Mouse (Mus musculus): ENCODE measurements around the gene Mospd3. TPM values are rescaled to one million over a fixed set of nuclear protein-coding genes. Genes with fewer than 3 reads are reported as not detected.
A peak's percentile ranks its signal among the peaks of the same experiment; 100 is the strongest.

Gene Mospd3
- polyA plus RNA-seq, 1 experiment from 2014 or later: 32.1 TPM

GRCm38 (mm10) chr5:137631591-137631990, 30.7 kb upstream of the Mospd3 start:
- Histone ChIP-seq H3K36me3 (ENCODE audit: insufficient read depth, low read length) (peaks cover 7% of the 10 kb centered on the region), H3K4me2 (replicated peaks; ENCODE audit: low read depth, low read length) (peak overlapping the region; percentile 70), H3K4me1 (ENCODE audit: insufficient read depth, low read depth, low read length) (peaks cover 36% of the 10 kb centered on the region), H3K27ac (ENCODE audit: low read length) (peak overlapping the region; percentile 98), H3K9ac (replicated peaks; ENCODE audit: low read depth) (peak overlapping the region; percentile 42; the same call in 1 of the 2 replicates), H3K4me3 (ENCODE audit: low read depth, low read length) (peak overlapping the region; percentile 89; the same call in 1 of the 2 replicates), H3K27me3 (replicated peaks; ENCODE audit: insufficient read depth, low read length) (no peaks in the 10 kb centered on the region), H3K9me3 (ENCODE audit: low read length) (no peaks in the 10 kb centered on the region)
- TF ChIP-seq CTCF (IDR thresholded peaks at IDR 0.05): no peak
- TF ChIP-seq EP300 (IDR thresholded peaks at IDR 0.05): no peak
- ATAC-seq (no peak), DNase-seq (ENCODE audit: low spot score) (no peak)
- 32% methylated on average over 4 of the region's 4 CpGs for WGBS

GRCm38 (mm10) chr5:137631171-137631570, 30.3 kb upstream of the Mospd3 start:
- DNase-seq (ENCODE audit: low spot score) (peak; percentile 64), ATAC-seq (no peak)
- Histone ChIP-seq H3K9me3 (ENCODE audit: low read length) (no peaks in the 10 kb centered on the region), H3K9ac (replicated peaks; ENCODE audit: low read depth) (peak overlapping the region; percentile 73), H3K4me2 (replicated peaks; ENCODE audit: low read depth, low read length) (peak overlapping the region; percentile 70), H3K4me1 (ENCODE audit: insufficient read depth, low read depth, low read length) (peaks cover 36% of the 10 kb centered on the region), H3K4me3 (ENCODE audit: low read depth, low read length) (peak overlapping the region; percentile 89), H3K36me3 (ENCODE audit: insufficient read depth, low read length) (peaks cover 5% of the 10 kb centered on the region; the same call in 1 of the 2 replicates), H3K27me3 (replicated peaks; ENCODE audit: insufficient read depth, low read length) (no peaks in the 10 kb centered on the region), H3K27ac (ENCODE audit: low read length) (peak overlapping the region; percentile 98)
- no peak for TF ChIP-seq EP300 (IDR thresholded peaks at IDR 0.05)
- TF ChIP-seq CTCF (IDR thresholded peaks at IDR 0.05): no peak
- 28% methylated on average over 9 of the region's 9 CpGs for WGBS

GRCm38 (mm10) chr5:137630602-137631001, 29.7 kb upstream of the Mospd3 start:
- Histone ChIP-seq H3K36me3 (ENCODE audit: insufficient read depth, low read length) (peaks cover 5% of the 10 kb centered on the region; the same call in 1 of the 2 replicates), H3K27ac (ENCODE audit: low read length) (peak overlapping the region; percentile 98), H3K9me3 (ENCODE audit: low read length) (no peaks in the 10 kb centered on the region), H3K4me1 (ENCODE audit: insufficient read depth, low read depth, low read length) (peaks cover 36% of the 10 kb centered on the region), H3K9ac (replicated peaks; ENCODE audit: low read depth) (peak overlapping the region; percentile 73), H3K27me3 (replicated peaks; ENCODE audit: insufficient read depth, low read length) (no peaks in the 10 kb centered on the region), H3K4me3 (ENCODE audit: low read depth, low read length) (peak overlapping the region; percentile 89; the same call in 1 of the 2 replicates), H3K4me2 (replicated peaks; ENCODE audit: low read depth, low read length) (peak overlapping the region; percentile 70)
- WGBS: 6% methylated on average over 3 of the region's 3 CpGs
- 0 out of 2 replicates have a peak, but pooled peaks have one; percentile 43 for TF ChIP-seq EP300 (IDR thresholded peaks at IDR 0.05)
- no peak for TF ChIP-seq CTCF (IDR thresholded peaks at IDR 0.05)
- DNase-seq (ENCODE audit: low spot score) (peak; percentile 91), ATAC-seq (peak; percentile 19)

- DNase-seq (ENCODE audit: low spot score) (peak; percentile 92), ATAC-seq (peak; percentile 42)
- Histone ChIP-seq H3K9ac (replicated peaks; ENCODE audit: low read depth) (peak overlapping the region; percentile 73), H3K4me1 (ENCODE audit: insufficient read depth, low read depth, low read length) (peaks cover 36% of the 10 kb centered on the region), H3K4me2 (replicated peaks; ENCODE audit: low read depth, low read length) (peak overlapping the region; percentile 70), H3K36me3 (ENCODE audit: insufficient read depth, low read length) (peaks cover under 1% of the 10 kb centered on the region; the same call in 1 of the 2 replicates), H3K27me3 (replicated peaks; ENCODE audit: insufficient read depth, low read length) (no peaks in the 10 kb centered on the region), H3K9me3 (ENCODE audit: low read length) (no peaks in the 10 kb centered on the region), H3K27ac (ENCODE audit: low read length) (peak overlapping the region; percentile 98), H3K4me3 (ENCODE audit: low read depth, low read length) (peak overlapping the region; percentile 89)
- 16% methylated on average over 6 of the region's 6 CpGs for WGBS
- TF ChIP-seq CTCF (IDR thresholded peaks at IDR 0.05): no peak
- TF ChIP-seq EP300 (IDR thresholded peaks at IDR 0.05): no peak; the same call in 1 of the 2 replicates
Observed at GRCm38 (mm10) chr5:137629906-137630545, 29.2 kb upstream of the Mospd3 start.

GRCm38 (mm10) chr5:137629306-137629721, 28.5 kb upstream of the Mospd3 start:
- H3K9me3 ChIP-seq (ENCODE audit: low read length): no peaks in the 10 kb centered on the region
- peak overlapping the region; percentile 73 for H3K9ac ChIP-seq (replicated peaks; ENCODE audit: low read depth)
- WGBS: under 1% methylated on average over 21 of the region's 23 CpGs
- peak; percentile 27 for ATAC-seq
- H3K4me1 ChIP-seq (ENCODE audit: insufficient read depth, low read depth, low read length): peaks cover 36% of the 10 kb centered on the region
- peak overlapping the region; percentile 89 for H3K4me3 ChIP-seq (ENCODE audit: low read depth, low read length)
- H3K27ac ChIP-seq (ENCODE audit: low read length): peak overlapping the region; percentile 98
- no peaks in the 10 kb centered on the region; the same call in 1 of the 2 replicates for H3K36me3 ChIP-seq (ENCODE audit: insufficient read depth, low read length)
- H3K4me2 ChIP-seq (replicated peaks; ENCODE audit: low read depth, low read length): peak overlapping the region; percentile 70
- H3K27me3 ChIP-seq (replicated peaks; ENCODE audit: insufficient read depth, low read length): no peaks in the 10 kb centered on the region
- TF ChIP-seq EP300 (IDR thresholded peaks at IDR 0.05) (no peak; the same call in 1 of the 2 replicates), CTCF (IDR thresholded peaks at IDR 0.05) (no peak)
- DNase-seq (ENCODE audit: low spot score): peak; percentile 90

- H3K4me2 ChIP-seq (replicated peaks; ENCODE audit: low read depth, low read length): peak within 1 kb of the TSS; percentile 70
- under 1% methylated on average over 45 of the region's 46 CpGs for WGBS
- ATAC-seq: peak; percentile 92
- H3K27ac ChIP-seq (ENCODE audit: low read length): peak within 1 kb of the TSS; percentile 98
- peak within 1 kb of the TSS; percentile 73 for H3K9ac ChIP-seq (replicated peaks; ENCODE audit: low read depth)
- no peaks in the 10 kb centered on the region for H3K9me3 ChIP-seq (ENCODE audit: low read length)
- peaks cover 35% of the 10 kb centered on the region for H3K4me1 ChIP-seq (ENCODE audit: insufficient read depth, low read depth, low read length)
- H3K4me3 ChIP-seq (ENCODE audit: low read depth, low read length): peak within 1 kb of the TSS; percentile 89
- peak; percentile 100 for DNase-seq (ENCODE audit: low spot score)
- no peaks in the 10 kb centered on the region for H3K27me3 ChIP-seq (replicated peaks; ENCODE audit: insufficient read depth, low read length)
- no peaks in the 10 kb centered on the region; the same call in 1 of the 2 replicates for H3K36me3 ChIP-seq (ENCODE audit: insufficient read depth, low read length)
- TF ChIP-seq EP300 (IDR thresholded peaks at IDR 0.05) (peak; percentile 75), CTCF (IDR thresholded peaks at IDR 0.05) (peak; percentile 36)
Observed at GRCm38 (mm10) chr5:137628498-137629305, 27.8 kb upstream of the Mospd3 start, which contains the start of the genes Fbxo24, Lrch4 and Gm20605. Fbxo24 (minus strand) TSS chr5:137629002. Lrch4 (plus strand) TSS chr5:137629121. Gm20605 (plus strand) TSS chr5:137629175.
